Mouse (Mus musculus): Measurements from ENCODE around the gene Dusp22. TPM values are rescaled to one million over a fixed set of nuclear protein-coding genes. Genes with fewer than 3 reads are reported as not detected.

The Dusp22 gene
- polyA plus RNA-seq, 1 experiment from 2014 or later: 24.3 TPM

DNA sequence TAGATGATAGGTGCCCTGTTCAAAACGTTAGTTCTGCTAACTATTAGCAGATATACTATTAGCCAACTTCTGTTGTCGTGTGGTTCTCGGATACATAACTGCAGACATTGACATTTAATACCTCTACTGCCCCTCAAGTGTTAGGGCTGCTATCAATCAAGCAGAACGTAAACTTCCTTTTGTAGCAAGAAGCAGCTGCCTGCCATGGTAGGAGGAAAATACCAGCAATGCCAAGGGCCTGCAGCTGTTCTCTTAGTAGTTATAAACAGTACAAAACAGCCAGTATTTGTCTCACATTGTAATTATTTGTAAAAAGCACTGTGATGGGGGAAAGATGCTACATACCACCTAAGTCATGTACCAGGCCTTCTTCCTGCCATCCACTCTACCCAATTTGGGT lies 6.7 kb upstream of the Dusp22 start:
- 68% methylated on average over 4 of the region's 4 CpGs for WGBS
- H3K27me3 ChIP-seq (ENCODE audit: insufficient read depth, poor library complexity, severe bottlenecking): no peaks in the 10 kb centered on the region
- no peaks in the 10 kb centered on the region for H3K36me3 ChIP-seq
- no peak for DNase-seq (ENCODE audit: low spot score)
- no peak overlapping the region for H3K27ac ChIP-seq
- H3K9me3 ChIP-seq: no peaks in the 10 kb centered on the region
- H3K4me1 ChIP-seq: no peaks in the 10 kb centered on the region; the same call in 1 of the 2 replicates
- no peak overlapping the region for H3K4me3 ChIP-seq

- Histone ChIP-seq H3K9me3 (no peaks in the 10 kb centered on the region), H3K36me3 (no peaks in the 10 kb centered on the region), H3K27me3 (ENCODE audit: insufficient read depth, poor library complexity, severe bottlenecking) (no peaks in the 10 kb centered on the region), H3K4me1 (peaks cover 2% of the 10 kb centered on the region), H3K27ac (no peak overlapping the region), H3K4me3 (no peak overlapping the region)
- no peak for DNase-seq (ENCODE audit: low spot score)
- 47% methylated on average over 5 of the region's 5 CpGs for WGBS
Measured at GRCm38 (mm10) chr13:30654463-30654862, 5.3 kb upstream of the Dusp22 start.

DNA sequence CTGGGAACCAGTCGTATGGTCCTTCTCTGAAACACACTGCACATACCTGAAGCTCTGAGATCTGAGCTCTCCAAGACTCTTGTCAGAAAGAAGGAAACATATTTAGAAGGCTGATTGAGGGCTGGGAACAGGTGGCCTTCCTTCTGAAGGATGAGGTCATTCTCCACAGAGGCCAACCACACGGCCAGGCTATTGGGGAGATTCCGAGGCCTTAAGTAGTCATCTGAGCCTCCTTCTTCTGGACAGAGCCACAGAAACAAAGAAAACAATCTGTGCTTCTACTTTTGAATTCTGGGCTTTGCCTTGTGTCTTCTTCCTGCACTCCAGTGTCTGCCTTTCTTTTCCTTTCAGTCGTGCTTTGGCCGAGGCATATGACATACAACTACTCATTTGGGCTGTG lies 2.9 kb upstream of the Dusp22 start:
- no peak overlapping the region for H3K4me3 ChIP-seq
- DNase-seq (ENCODE audit: low spot score): no peak
- no peaks in the 10 kb centered on the region for H3K36me3 ChIP-seq
- H3K4me1 ChIP-seq: peaks cover 11% of the 10 kb centered on the region
- 65% methylated on average over 5 of the region's 5 CpGs for WGBS
- H3K27me3 ChIP-seq (ENCODE audit: insufficient read depth, poor library complexity, severe bottlenecking): no peaks in the 10 kb centered on the region
- H3K9me3 ChIP-seq: no peaks in the 10 kb centered on the region
- no peak overlapping the region for H3K27ac ChIP-seq

GRCm38 (mm10) chr13:30657779-30658178 lies 2.0 kb upstream of the Dusp22 start:
- no peak for DNase-seq (ENCODE audit: low spot score)
- Histone ChIP-seq H3K9me3 (no peaks in the 10 kb centered on the region), H3K4me1 (peaks cover 11% of the 10 kb centered on the region), H3K27ac (no peak overlapping the region), H3K4me3 (no peak overlapping the region), H3K36me3 (no peaks in the 10 kb centered on the region), H3K27me3 (ENCODE audit: insufficient read depth, poor library complexity, severe bottlenecking) (no peaks in the 10 kb centered on the region)
- WGBS: 63% methylated on average over 2 of the region's 2 CpGs

GRCm38 (mm10) chr13:30658201-30658996 lies 1.4 kb upstream of the Dusp22 start:
- Histone ChIP-seq H3K27ac (no peak overlapping the region), H3K4me3 (no peak overlapping the region), H3K9me3 (no peaks in the 10 kb centered on the region), H3K36me3 (no peaks in the 10 kb centered on the region), H3K27me3 (ENCODE audit: insufficient read depth, poor library complexity, severe bottlenecking) (no peaks in the 10 kb centered on the region), H3K4me1 (peaks cover 11% of the 10 kb centered on the region)
- no peak for DNase-seq (ENCODE audit: low spot score)
- 80% methylated on average over 2 of the region's 2 CpGs for WGBS

GRCm38 (mm10) chr13:30665261-30665660 lies 5.5 kb downstream of the Dusp22 start:
- H3K27ac ChIP-seq: no peak overlapping the region
- peaks cover 8% of the 10 kb centered on the region for H3K4me1 ChIP-seq
- H3K9me3 ChIP-seq: no peaks in the 10 kb centered on the region
- H3K27me3 ChIP-seq (ENCODE audit: insufficient read depth, poor library complexity, severe bottlenecking): no peaks in the 10 kb centered on the region
- 0 out of 2 replicates have a peak, but pooled peaks cover under 1% of the 10 kb centered on the region for H3K36me3 ChIP-seq
- DNase-seq (ENCODE audit: low spot score): no peak
- H3K4me3 ChIP-seq: no peak overlapping the region
- 88% methylated on average over 8 of the region's 8 CpGs for WGBS

DNA sequence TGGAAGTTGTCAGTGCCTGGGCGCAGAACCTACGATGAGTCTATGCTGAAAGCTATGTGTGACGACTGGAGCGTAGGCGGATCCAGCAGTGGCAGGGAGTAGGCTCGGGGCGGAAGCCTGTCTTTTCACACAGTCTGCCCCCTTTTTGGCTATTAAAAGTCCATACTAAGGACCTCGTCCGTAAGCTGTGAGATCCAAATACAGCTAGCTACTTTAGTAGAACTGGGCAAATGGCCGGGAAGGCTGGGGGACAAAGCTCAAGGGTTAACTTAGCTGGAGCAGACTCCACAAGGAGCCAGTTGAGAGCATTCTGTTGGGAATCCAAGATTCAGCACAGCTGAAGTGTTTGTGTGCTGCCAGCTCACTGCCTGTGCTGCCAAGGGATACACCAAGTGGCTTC lies 6.7 kb downstream of the Dusp22 start:
- WGBS: 86% methylated on average over 10 of the region's 10 CpGs
- DNase-seq (ENCODE audit: low spot score): no peak
- no peaks in the 10 kb centered on the region for H3K27me3 ChIP-seq (ENCODE audit: insufficient read depth, poor library complexity, severe bottlenecking)

DNA sequence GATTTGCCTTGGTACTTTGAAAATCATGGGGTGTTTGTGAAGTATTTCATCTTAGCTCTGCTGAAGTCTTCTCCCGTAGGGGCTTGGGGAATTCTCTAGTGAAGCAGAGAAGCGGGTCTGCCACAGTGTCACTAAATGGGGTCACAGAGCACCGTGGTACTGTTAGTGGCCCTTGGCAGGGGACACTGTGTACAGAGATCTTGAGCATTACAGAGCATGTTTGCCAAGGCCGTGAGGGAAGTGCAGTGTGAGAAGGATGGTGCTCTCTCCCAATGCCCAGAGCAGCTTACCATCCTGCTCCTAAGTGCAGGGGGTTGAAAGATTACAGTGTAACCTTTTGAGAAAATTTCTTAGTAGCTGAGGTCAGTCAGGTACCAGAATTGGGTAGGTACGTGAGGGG lies 8.5 kb downstream of the Dusp22 start:
- H3K27ac ChIP-seq: no peak overlapping the region
- H3K36me3 ChIP-seq: peaks cover 3% of the 10 kb centered on the region; the same call in 1 of the 2 replicates
- no peak overlapping the region for H3K4me3 ChIP-seq
- 86% methylated on average over 5 of the region's 5 CpGs for WGBS
- H3K4me1 ChIP-seq: peaks cover 3% of the 10 kb centered on the region; the same call in 1 of the 2 replicates
- no peak for DNase-seq (ENCODE audit: low spot score)
- no peaks in the 10 kb centered on the region for H3K27me3 ChIP-seq (ENCODE audit: insufficient read depth, poor library complexity, severe bottlenecking)
- H3K9me3 ChIP-seq: no peaks in the 10 kb centered on the region

More for the DNA sequence above, 6.7 kb downstream of the Dusp22 start:
- no peak overlapping the region for H3K27ac ChIP-seq
- peaks cover 3% of the 10 kb centered on the region; the same call in 1 of the 2 replicates for H3K36me3 ChIP-seq
- H3K4me1 ChIP-seq: peaks cover 3% of the 10 kb centered on the region; the same call in 1 of the 2 replicates
- H3K9me3 ChIP-seq: no peaks in the 10 kb centered on the region
- H3K4me3 ChIP-seq: no peak overlapping the region

DNA sequence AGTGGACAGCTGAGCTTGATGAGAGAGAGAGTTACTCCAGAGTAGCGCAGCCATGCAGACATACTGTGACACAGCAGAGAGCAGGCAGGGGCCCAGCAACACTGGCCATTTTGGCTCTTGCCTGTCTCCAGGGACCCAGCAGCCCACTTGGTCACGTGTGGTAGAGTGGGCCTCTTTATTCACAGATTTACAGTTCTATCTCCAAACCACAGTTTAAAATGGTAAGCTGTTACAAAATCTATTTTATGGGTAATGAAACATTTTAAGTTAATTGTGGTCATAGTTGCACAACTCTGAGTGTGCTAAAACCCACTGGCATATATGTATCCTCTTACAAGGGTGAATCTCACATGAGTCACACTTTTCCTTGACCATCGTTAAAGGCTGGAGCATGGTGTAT lies 9.5 kb downstream of the Dusp22 start:
- Histone ChIP-seq H3K27me3 (ENCODE audit: insufficient read depth, poor library complexity, severe bottlenecking) (no peaks in the 10 kb centered on the region), H3K9me3 (no peaks in the 10 kb centered on the region), H3K36me3 (peaks cover 3% of the 10 kb centered on the region; the same call in 1 of the 2 replicates), H3K27ac (no peak overlapping the region), H3K4me1 (peaks cover 3% of the 10 kb centered on the region; the same call in 1 of the 2 replicates), H3K4me3 (no peak overlapping the region)
- 81% methylated on average over 3 of the region's 3 CpGs for WGBS
- no peak for DNase-seq (ENCODE audit: low spot score)

DNA sequence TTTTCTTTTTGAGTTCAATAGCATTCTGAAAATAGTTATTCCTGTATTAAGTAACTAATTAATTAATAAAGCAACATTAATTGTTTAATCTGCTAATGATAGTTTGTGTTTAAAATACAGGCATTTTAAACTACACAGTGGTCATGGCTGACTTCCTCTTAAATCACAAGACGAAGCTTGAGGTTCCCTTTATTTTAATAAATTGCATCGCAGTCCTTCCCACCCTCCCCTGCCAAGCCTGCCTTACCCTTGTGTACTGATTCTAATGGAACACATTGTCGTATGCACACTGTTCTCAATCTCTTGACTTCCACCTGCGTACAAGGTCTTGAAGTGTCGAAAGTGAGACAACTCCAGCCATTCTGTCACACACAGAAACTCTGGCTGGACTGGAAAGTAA lies 14.1 kb downstream of the Dusp22 start:
- no peaks in the 10 kb centered on the region for H3K27me3 ChIP-seq (ENCODE audit: insufficient read depth, poor library complexity, severe bottlenecking)

GRCm38 (mm10) chr13:30678822-30679221 lies 19.0 kb downstream of the Dusp22 start:
- no peaks in the 10 kb centered on the region for H3K4me1 ChIP-seq
- no peak overlapping the region for H3K27ac ChIP-seq
- no peak overlapping the region for H3K4me3 ChIP-seq
- no peak for DNase-seq (ENCODE audit: low spot score)
- no peaks in the 10 kb centered on the region for H3K27me3 ChIP-seq (ENCODE audit: insufficient read depth, poor library complexity, severe bottlenecking)
- no peaks in the 10 kb centered on the region for H3K36me3 ChIP-seq
- H3K9me3 ChIP-seq: no peaks in the 10 kb centered on the region
- 88% methylated on average over 5 of the region's 5 CpGs for WGBS

More for the DNA sequence above, 14.1 kb downstream of the Dusp22 start:
- Histone ChIP-seq H3K4me3 (no peak overlapping the region), H3K4me1 (no peaks in the 10 kb centered on the region; the same call in 1 of the 2 replicates), H3K9me3 (no peaks in the 10 kb centered on the region), H3K36me3 (peaks cover 3% of the 10 kb centered on the region; the same call in 1 of the 2 replicates), H3K27ac (no peak overlapping the region)
- no peak for DNase-seq (ENCODE audit: low spot score)
- 89% methylated on average over 5 of the region's 5 CpGs for WGBS

- Histone ChIP-seq H3K9me3 (no peaks in the 10 kb centered on the region), H3K27me3 (ENCODE audit: insufficient read depth, poor library complexity, severe bottlenecking) (no peaks in the 10 kb centered on the region), H3K27ac (no peak overlapping the region), H3K4me3 (no peak overlapping the region), H3K4me1 (no peaks in the 10 kb centered on the region), H3K36me3 (no peaks in the 10 kb centered on the region)
- no peak for DNase-seq (ENCODE audit: low spot score)
- WGBS: 82% methylated on average over 4 of the region's 4 CpGs
Measured at GRCm38 (mm10) chr13:30681866-30682265, 22.1 kb downstream of the Dusp22 start.

GRCm38 (mm10) chr13:30682328-30682727 lies 22.5 kb downstream of the Dusp22 start:
- H3K9me3 ChIP-seq: no peaks in the 10 kb centered on the region
- 85% methylated on average over 3 of the region's 3 CpGs for WGBS
- DNase-seq (ENCODE audit: low spot score): no peak
- H3K4me3 ChIP-seq: no peak overlapping the region
- H3K27me3 ChIP-seq (ENCODE audit: insufficient read depth, poor library complexity, severe bottlenecking): no peaks in the 10 kb centered on the region
- no peak overlapping the region for H3K27ac ChIP-seq
- no peaks in the 10 kb centered on the region for H3K4me1 ChIP-seq
- no peaks in the 10 kb centered on the region for H3K36me3 ChIP-seq
